Mouse (Mus musculus): ENCODE data around the gene Zfp874a. TPM values are rescaled to one million over a fixed set of nuclear protein-coding genes. Genes with fewer than 3 reads are reported as not detected.
"Not testable (repeated sequence)": the region's sequence is repeated elsewhere in the genome, so short reads cannot be mapped to it uniquely, and the experiment has no call there.

Gene Zfp874a
- polyA plus RNA-seq, 1 experiment = 1.4 TPM

DNA sequence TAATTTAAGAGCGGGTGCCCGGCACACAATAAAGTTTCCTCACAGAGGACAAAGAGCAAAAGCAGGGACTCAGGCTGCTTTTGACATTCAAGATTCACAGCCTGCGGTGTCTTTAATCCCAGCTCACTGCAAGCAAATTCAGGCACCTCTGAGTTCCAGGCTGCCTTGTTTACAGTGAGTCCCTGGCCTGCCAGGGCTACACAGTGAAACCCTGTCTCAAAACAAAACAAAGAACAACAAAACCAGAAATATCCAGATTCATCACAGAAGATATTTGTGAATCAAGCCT lies 541 bp upstream of the Zfp874a start:
- Histone ChIP-seq H3K4me2 (ENCODE audit: low read depth) (peak overlapping the region; percentile 93), H3K4me3 (peak overlapping the region; percentile 28), H3K27me3 (ENCODE audit: control insufficient read depth, insufficient read depth, insufficient read length) (no peaks in the 10 kb centered on the region), H3K36me3 (ENCODE audit: control insufficient read depth, insufficient read depth) (no peaks in the 10 kb centered on the region), H3K79me2 (ENCODE audit: control insufficient read depth, insufficient read depth) (no peaks in the 10 kb centered on the region), H3ac (ENCODE audit: control insufficient read depth, insufficient read length) (no peak overlapping the region)
- TF ChIP-seq TCF3 (IDR thresholded peaks at IDR 0.05; ENCODE audit: insufficient read length, low read depth) (no peak), POLR2AphosphoS2 (IDR thresholded peaks at IDR 0.05; ENCODE audit: insufficient read length, low read depth) (no peak), TCF12 (IDR thresholded peaks at IDR 0.05; ENCODE audit: insufficient read depth, poor library complexity, severe bottlenecking) (no peak), POLR2A (IDR thresholded peaks at IDR 0.05; ENCODE audit: insufficient read length, low read depth) (no peak), E2F4 (IDR thresholded peaks at IDR 0.05; ENCODE audit: insufficient read depth) (no peak)

DNA sequence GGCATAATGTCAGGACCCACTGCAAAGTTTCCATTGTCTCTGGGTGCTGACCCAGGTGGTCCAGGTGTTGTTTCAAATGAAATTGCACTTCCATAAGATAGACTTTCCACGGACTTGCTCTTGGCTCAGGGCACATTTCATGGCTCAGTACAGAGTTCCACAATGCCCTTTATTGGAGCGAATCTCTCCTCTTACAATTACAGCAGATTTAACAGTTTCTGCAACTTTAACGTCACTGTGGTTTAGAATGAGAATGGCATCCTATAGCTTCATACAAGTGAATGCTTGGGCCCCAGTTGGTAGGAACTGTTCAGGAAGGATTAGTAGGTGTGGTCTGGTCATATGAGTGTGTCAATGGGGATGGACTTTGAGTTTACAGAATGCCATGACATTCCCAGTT lies 14.3 kb downstream of the Zfp874a start:
- H3K27me3 ChIP-seq (ENCODE audit: control insufficient read depth, insufficient read depth, insufficient read length); H3K36me3 ChIP-seq (ENCODE audit: control insufficient read depth, insufficient read depth); H3K4me2 ChIP-seq (ENCODE audit: low read depth); H3K4me3 ChIP-seq; H3K79me2 ChIP-seq (ENCODE audit: control insufficient read depth, insufficient read depth); H3ac ChIP-seq (ENCODE audit: control insufficient read depth, insufficient read length): not testable (repeated sequence)

- TF ChIP-seq USF1 (IDR thresholded peaks at IDR 0.05; ENCODE audit: low read depth) (no peak), MAX (IDR thresholded peaks at IDR 0.05; ENCODE audit: low read depth) (no peak), E2F4 (IDR thresholded peaks at IDR 0.05; ENCODE audit: insufficient read depth) (no peak), REST (IDR thresholded peaks at IDR 0.05; ENCODE audit: insufficient read depth, insufficient read length) (no peak), MYOG (IDR thresholded peaks at IDR 0.05; ENCODE audit: control insufficient read depth in 1 of 3, insufficient read depth in 1 of 3, insufficient read length in 2 of 3, low read depth in 2 of 3) (no peak), POLR2AphosphoS2 (IDR thresholded peaks at IDR 0.05; ENCODE audit: insufficient read length, low read depth) (no peak), TCF12 (IDR thresholded peaks at IDR 0.05; ENCODE audit: insufficient read depth, poor library complexity, severe bottlenecking) (no peak), POLR2A (IDR thresholded peaks at IDR 0.05; ENCODE audit: insufficient read length, low read depth) (no peak), MYOD1 (IDR thresholded peaks at IDR 0.05; ENCODE audit: control insufficient read depth in 1 of 3, insufficient read length in 2 of 3, low read depth in 2 of 3) (no peak), SRF (IDR thresholded peaks at IDR 0.05; ENCODE audit: control insufficient read depth, insufficient read length, low read depth) (no peak), TCF3 (IDR thresholded peaks at IDR 0.05; ENCODE audit: insufficient read length, low read depth) (no peak), CEBPB (IDR thresholded peaks at IDR 0.05; ENCODE audit: insufficient read depth, poor library complexity, severe bottlenecking) (no peak)
- Histone ChIP-seq H3K36me3 (ENCODE audit: control insufficient read depth, insufficient read depth) (no peaks in the 10 kb centered on the region), H3K4me2 (ENCODE audit: low read depth) (no peak overlapping the region), H3K4me3 (no peak overlapping the region), H3K27me3 (ENCODE audit: control insufficient read depth, insufficient read depth, insufficient read length) (no peaks in the 10 kb centered on the region), H3ac (ENCODE audit: control insufficient read depth, insufficient read length) (no peak overlapping the region), H3K79me2 (ENCODE audit: control insufficient read depth, insufficient read depth) (no peaks in the 10 kb centered on the region)
Observed at GRCm38 (mm10) chr13:67428116-67428515, 23.3 kb downstream of the Zfp874a start.

GRCm38 (mm10) chr13:67425699-67426098 lies 25.7 kb downstream of the Zfp874a start:
- H3K27me3 ChIP-seq (ENCODE audit: control insufficient read depth, insufficient read depth, insufficient read length); H3K4me2 ChIP-seq (ENCODE audit: low read depth); H3K79me2 ChIP-seq (ENCODE audit: control insufficient read depth, insufficient read depth): not testable (repeated sequence)

DNA sequence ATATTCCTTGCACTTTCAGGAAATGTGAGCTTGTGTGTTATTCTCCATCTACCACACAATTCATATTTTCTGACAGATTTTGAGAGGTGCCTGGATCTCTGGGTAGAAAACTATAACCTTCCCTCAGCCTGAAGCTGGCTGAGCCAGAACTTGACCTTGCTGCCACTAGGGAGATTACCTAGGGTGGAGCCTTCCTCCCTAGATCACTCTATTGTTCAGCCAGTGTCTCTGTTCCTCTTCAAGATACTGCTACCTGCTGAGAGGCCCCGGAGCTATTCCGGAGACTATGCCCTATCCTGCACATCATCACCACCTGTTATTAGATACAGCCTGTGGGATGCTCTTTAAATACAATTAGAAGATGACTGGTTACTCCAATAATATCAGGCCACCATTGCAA lies 28.9 kb downstream of the Zfp874a start:
- not testable (repeated sequence) for H3K4me3 ChIP-seq; H3K36me3 ChIP-seq (ENCODE audit: control insufficient read depth, insufficient read depth); H3K79me2 ChIP-seq (ENCODE audit: control insufficient read depth, insufficient read depth); H3K27me3 ChIP-seq (ENCODE audit: control insufficient read depth, insufficient read depth, insufficient read length); H3K4me2 ChIP-seq (ENCODE audit: low read depth); H3ac ChIP-seq (ENCODE audit: control insufficient read depth, insufficient read length)

More at GRCm38 (mm10) chr13:67425699-67426098, 25.7 kb downstream of the Zfp874a start:
- H3K36me3 ChIP-seq (ENCODE audit: control insufficient read depth, insufficient read depth); H3ac ChIP-seq (ENCODE audit: control insufficient read depth, insufficient read length); H3K4me3 ChIP-seq: not testable (repeated sequence)

DNA sequence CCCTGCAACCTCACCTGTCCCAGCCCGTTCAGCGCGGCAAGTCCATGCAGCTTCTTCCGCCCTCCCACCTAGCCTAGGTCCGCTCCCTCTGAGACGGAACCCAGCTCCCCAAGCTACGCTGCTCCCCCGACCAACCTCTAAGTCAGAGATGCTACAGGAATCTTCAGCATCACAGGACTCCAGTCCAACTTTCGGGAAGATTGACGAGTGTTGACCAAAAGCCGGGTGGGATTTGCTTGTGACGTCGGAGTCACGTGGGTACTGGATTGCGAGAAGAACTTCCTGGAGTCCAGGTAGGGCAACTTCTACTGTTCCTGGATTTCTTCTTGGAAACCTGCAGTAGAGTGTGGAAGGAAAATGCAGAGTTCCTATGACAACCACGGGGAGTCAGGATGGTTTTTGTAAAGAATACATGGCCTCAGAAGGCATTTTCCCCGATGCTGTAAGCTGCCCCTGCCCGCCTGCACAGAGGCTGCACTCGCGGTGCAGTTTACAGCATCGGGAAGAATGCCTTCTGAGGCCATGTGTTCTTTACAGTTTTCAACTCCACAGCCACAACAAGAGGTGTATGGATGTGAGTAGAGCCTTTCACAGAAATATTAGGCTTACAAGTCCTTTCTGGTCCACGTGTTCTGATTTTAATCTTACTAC lies 30.1 kb downstream of the Zfp874a start, which contains the start of gene Zfp459:
Gene Zfp459 (minus strand): TSS at position 212 of the 651 bp plus-strand sequence.
- Histone ChIP-seq H3K27me3 (ENCODE audit: control insufficient read depth, insufficient read depth, insufficient read length) (no peaks in the 10 kb centered on the region), H3K79me2 (ENCODE audit: control insufficient read depth, insufficient read depth) (no peaks in the 10 kb centered on the region), H3ac (ENCODE audit: control insufficient read depth, insufficient read length) (no peak within 1 kb of the TSS), H3K4me3 (no peak within 1 kb of the TSS), H3K36me3 (ENCODE audit: control insufficient read depth, insufficient read depth) (no peaks in the 10 kb centered on the region), H3K4me2 (ENCODE audit: low read depth) (no peak within 1 kb of the TSS)
- TF ChIP-seq MYOD1 (IDR thresholded peaks at IDR 0.05; ENCODE audit: control insufficient read depth in 1 of 3, insufficient read length in 2 of 3, low read depth in 2 of 3) = no peak
- TF ChIP-seq SRF (IDR thresholded peaks at IDR 0.05; ENCODE audit: control insufficient read depth, insufficient read length, low read depth) = no peak
- TF ChIP-seq REST (IDR thresholded peaks at IDR 0.05; ENCODE audit: insufficient read depth, insufficient read length) = no peak
- TF ChIP-seq USF1 (IDR thresholded peaks at IDR 0.05; ENCODE audit: low read depth) = no peak
- TF ChIP-seq TCF12 (IDR thresholded peaks at IDR 0.05; ENCODE audit: insufficient read depth, poor library complexity, severe bottlenecking) = no peak
- TF ChIP-seq POLR2A (IDR thresholded peaks at IDR 0.05; ENCODE audit: insufficient read length, low read depth) = no peak
- no peak for TF ChIP-seq POLR2AphosphoS2 (IDR thresholded peaks at IDR 0.05; ENCODE audit: insufficient read length, low read depth)
- TF ChIP-seq MYOG (IDR thresholded peaks at IDR 0.05; ENCODE audit: control insufficient read depth in 1 of 3, insufficient read depth in 1 of 3, insufficient read length in 2 of 3, low read depth in 2 of 3) = no peak
- no peak for TF ChIP-seq TCF3 (IDR thresholded peaks at IDR 0.05; ENCODE audit: insufficient read length, low read depth)
- no peak for TF ChIP-seq MAX (IDR thresholded peaks at IDR 0.05; ENCODE audit: low read depth)
- no peak for TF ChIP-seq CEBPB (IDR thresholded peaks at IDR 0.05; ENCODE audit: insufficient read depth, poor library complexity, severe bottlenecking)
- TF ChIP-seq E2F4 (IDR thresholded peaks at IDR 0.05; ENCODE audit: insufficient read depth) = no peak

All from myocyte (in vitro differentiated cells).